Mouse (Mus musculus): ENCODE measurements around the gene Rexo1.

Rexo1 gene

GRCm38 (mm10) chr10:80504724-80505123 lies 56.6 kb downstream of the Rexo1 start:
- DNase-seq (ENCODE audit: low spot score), result no peak

- DNase-seq (ENCODE audit: low spot score), result no peak
These were observed 57.6 kb downstream of the Rexo1 start for GRCm38 (mm10) chr10:80503599-80504220.

- DNase-seq (ENCODE audit: low spot score), result no peak
These were observed 58.5 kb downstream of the Rexo1 start for GRCm38 (mm10) chr10:80502819-80503314.

DNA sequence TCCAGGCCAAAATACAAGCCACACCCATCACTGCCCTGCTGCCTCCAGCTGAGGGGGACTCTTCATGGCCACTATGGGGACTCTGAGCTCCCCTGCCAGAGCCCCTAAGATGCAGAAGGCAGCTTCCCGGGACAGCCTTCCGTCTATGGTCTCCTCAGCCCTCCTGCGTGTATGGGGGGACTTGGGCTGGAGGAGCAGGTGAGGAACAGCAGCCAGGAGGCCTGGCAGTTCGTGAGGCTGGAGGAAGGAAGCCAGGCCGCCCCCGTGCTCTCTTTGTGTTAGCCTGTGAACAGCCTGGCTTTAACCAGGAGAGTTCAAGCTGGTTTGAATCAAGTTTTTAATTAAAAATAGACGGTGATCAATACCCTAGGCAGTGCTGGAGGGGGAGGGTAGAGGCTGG lies 59.1 kb downstream of the Rexo1 start:
- no peak for DNase-seq (ENCODE audit: low spot score)

- DNase-seq (ENCODE audit: low spot score), result no peak
These were observed 64.9 kb downstream of the Rexo1 start for GRCm38 (mm10) chr10:80496421-80496820.

GRCm38 (mm10) chr10:80495901-80496300 lies 65.5 kb downstream of the Rexo1 start:
- peak; percentile 16 for DNase-seq (ENCODE audit: low spot score)

- DNase-seq (ENCODE audit: low spot score), result peak; percentile 65
These were observed 66.6 kb downstream of the Rexo1 start, which contains the start of gene Onecut3 for GRCm38 (mm10) chr10:80494732-80495131. Gene Onecut3, plus strand, starts transcription at chr10:80494835.

Measured in T-cell, adult 2 months (primary cell).